Mouse (Mus musculus): ENCODE data around the gene Mcidas. TPM values are rescaled to one million over a fixed set of nuclear protein-coding genes. Genes with fewer than 3 reads are reported as not detected.
A peak's percentile ranks its signal among the peaks of the same experiment; 100 is the strongest.

The Mcidas gene
- 0.05 and 0.07 TPM in 2 replicates for polyA plus RNA-seq (2012; rRNA removed)

- Histone ChIP-seq H3K27ac (ENCODE audit: insufficient read depth, low read length) (no peak within 1 kb of the TSS), H3K27me3 (ENCODE audit: control insufficient read depth, insufficient read depth, low read length) (peaks cover 5% of the 10 kb centered on the region; the same call in 1 of the 2 replicates), H3K4me1 (ENCODE audit: control insufficient read depth, insufficient read depth, low read length) (peaks cover 3% of the 10 kb centered on the region), H3K4me3 (replicated peaks; ENCODE audit: insufficient read depth, low read depth, low read length) (peak within 1 kb of the TSS; percentile 64)
- TF ChIP-seq POLR2A (IDR thresholded peaks at IDR 0.05; ENCODE audit: borderline replicate concordance, insufficient read depth, low read length) (no peak), CTCF (IDR thresholded peaks at IDR 0.05; ENCODE audit: borderline replicate concordance, insufficient read depth, low read depth, low read length) (no peak)
- DNase-seq: peak; percentile 41 to 48
- under 1% methylated on average over 63 of the region's 63 CpGs for WGBS
Observed at GRCm38 (mm10) chr13:112993531-112994152, at the start of gene Mcidas. Gene Mcidas, plus strand, starts transcription at chr13:112993845.

GRCm38 (mm10) chr13:112945312-112945711 is 48.3 kb upstream of the Mcidas start:
- no peaks in the 10 kb centered on the region for H3K27me3 ChIP-seq (ENCODE audit: control insufficient read depth, insufficient read depth, low read length)
- 53% methylated on average over 9 of the region's 9 CpGs for WGBS
- TF ChIP-seq POLR2A (IDR thresholded peaks at IDR 0.05; ENCODE audit: borderline replicate concordance, insufficient read depth, low read length): no peak
- no peak for TF ChIP-seq CTCF (IDR thresholded peaks at IDR 0.05; ENCODE audit: borderline replicate concordance, insufficient read depth, low read depth, low read length)
- no peak overlapping the region for H3K27ac ChIP-seq (ENCODE audit: insufficient read depth, low read length)
- H3K4me3 ChIP-seq (replicated peaks; ENCODE audit: insufficient read depth, low read depth, low read length): no peak overlapping the region
- DNase-seq: peak in 1 of 2 experiments; percentile 35
- no peaks in the 10 kb centered on the region for H3K4me1 ChIP-seq (ENCODE audit: control insufficient read depth, insufficient read depth, low read length)

- WGBS: 85% methylated on average over 6 of the region's 6 CpGs
- TF ChIP-seq CTCF (IDR thresholded peaks at IDR 0.05; ENCODE audit: borderline replicate concordance, insufficient read depth, low read depth, low read length) (no peak), POLR2A (IDR thresholded peaks at IDR 0.05; ENCODE audit: borderline replicate concordance, insufficient read depth, low read length) (no peak)
- no peak overlapping the region for H3K27ac ChIP-seq (ENCODE audit: insufficient read depth, low read length)
- no peaks in the 10 kb centered on the region for H3K4me1 ChIP-seq (ENCODE audit: control insufficient read depth, insufficient read depth, low read length)
- no peak overlapping the region for H3K4me3 ChIP-seq (replicated peaks; ENCODE audit: insufficient read depth, low read depth, low read length)
- no peaks in the 10 kb centered on the region for H3K27me3 ChIP-seq (ENCODE audit: control insufficient read depth, insufficient read depth, low read length)
- no peak for DNase-seq
Observed at GRCm38 (mm10) chr13:112945900-112946299, 47.7 kb upstream of the Mcidas start.

- TF ChIP-seq POLR2A (IDR thresholded peaks at IDR 0.05; ENCODE audit: borderline replicate concordance, insufficient read depth, low read length) (no peak), CTCF (IDR thresholded peaks at IDR 0.05; ENCODE audit: borderline replicate concordance, insufficient read depth, low read depth, low read length) (no peak)
- H3K4me1 ChIP-seq (ENCODE audit: control insufficient read depth, insufficient read depth, low read length): no peaks in the 10 kb centered on the region
- no peak overlapping the region for H3K4me3 ChIP-seq (replicated peaks; ENCODE audit: insufficient read depth, low read depth, low read length)
- no peaks in the 10 kb centered on the region for H3K27me3 ChIP-seq (ENCODE audit: control insufficient read depth, insufficient read depth, low read length)
- WGBS: 89% methylated on average over 8 of the region's 8 CpGs
- H3K27ac ChIP-seq (ENCODE audit: insufficient read depth, low read length): no peak overlapping the region
- DNase-seq: no peak
Observed at GRCm38 (mm10) chr13:112954067-112954466, 39.6 kb upstream of the Mcidas start.

GRCm38 (mm10) chr13:112963081-112963480 is 30.6 kb upstream of the Mcidas start:
- 85% methylated on average over 5 of the region's 5 CpGs for WGBS
- Histone ChIP-seq H3K27ac (ENCODE audit: insufficient read depth, low read length) (no peak overlapping the region), H3K27me3 (ENCODE audit: control insufficient read depth, insufficient read depth, low read length) (no peaks in the 10 kb centered on the region), H3K4me1 (ENCODE audit: control insufficient read depth, insufficient read depth, low read length) (no peaks in the 10 kb centered on the region), H3K4me3 (replicated peaks; ENCODE audit: insufficient read depth, low read depth, low read length) (no peak overlapping the region)
- no peak for DNase-seq
- TF ChIP-seq CTCF (IDR thresholded peaks at IDR 0.05; ENCODE audit: borderline replicate concordance, insufficient read depth, low read depth, low read length): no peak
- TF ChIP-seq POLR2A (IDR thresholded peaks at IDR 0.05; ENCODE audit: borderline replicate concordance, insufficient read depth, low read length): no peak

GRCm38 (mm10) chr13:112964421-112964820 is 29.2 kb upstream of the Mcidas start:
- 90% methylated on average over 12 of the region's 12 CpGs for WGBS
- Histone ChIP-seq H3K27me3 (ENCODE audit: control insufficient read depth, insufficient read depth, low read length) (no peaks in the 10 kb centered on the region), H3K27ac (ENCODE audit: insufficient read depth, low read length) (no peak overlapping the region), H3K4me3 (replicated peaks; ENCODE audit: insufficient read depth, low read depth, low read length) (no peak overlapping the region), H3K4me1 (ENCODE audit: control insufficient read depth, insufficient read depth, low read length) (no peaks in the 10 kb centered on the region)
- DNase-seq: no peak
- no peak for TF ChIP-seq CTCF (IDR thresholded peaks at IDR 0.05; ENCODE audit: borderline replicate concordance, insufficient read depth, low read depth, low read length)
- TF ChIP-seq POLR2A (IDR thresholded peaks at IDR 0.05; ENCODE audit: borderline replicate concordance, insufficient read depth, low read length): no peak

GRCm38 (mm10) chr13:112967267-112967666 is 26.4 kb upstream of the Mcidas start:
- no peaks in the 10 kb centered on the region for H3K4me1 ChIP-seq (ENCODE audit: control insufficient read depth, insufficient read depth, low read length)
- H3K27ac ChIP-seq (ENCODE audit: insufficient read depth, low read length): no peak overlapping the region
- no peak for DNase-seq
- no peak for TF ChIP-seq POLR2A (IDR thresholded peaks at IDR 0.05; ENCODE audit: borderline replicate concordance, insufficient read depth, low read length)
- no peak for TF ChIP-seq CTCF (IDR thresholded peaks at IDR 0.05; ENCODE audit: borderline replicate concordance, insufficient read depth, low read depth, low read length)
- H3K4me3 ChIP-seq (replicated peaks; ENCODE audit: insufficient read depth, low read depth, low read length): no peak overlapping the region
- H3K27me3 ChIP-seq (ENCODE audit: control insufficient read depth, insufficient read depth, low read length): no peaks in the 10 kb centered on the region
- 97% methylated on average over 5 of the region's 5 CpGs for WGBS

GRCm38 (mm10) chr13:112976720-112977119 is 16.9 kb upstream of the Mcidas start:
- no peak for TF ChIP-seq CTCF (IDR thresholded peaks at IDR 0.05; ENCODE audit: borderline replicate concordance, insufficient read depth, low read depth, low read length)
- no peak for TF ChIP-seq POLR2A (IDR thresholded peaks at IDR 0.05; ENCODE audit: borderline replicate concordance, insufficient read depth, low read length)
- no peaks in the 10 kb centered on the region for H3K4me1 ChIP-seq (ENCODE audit: control insufficient read depth, insufficient read depth, low read length)
- no peak for DNase-seq
- no peaks in the 10 kb centered on the region for H3K27me3 ChIP-seq (ENCODE audit: control insufficient read depth, insufficient read depth, low read length)
- no peak overlapping the region for H3K4me3 ChIP-seq (replicated peaks; ENCODE audit: insufficient read depth, low read depth, low read length)
- WGBS: 53% methylated on average over 10 of the region's 10 CpGs
- H3K27ac ChIP-seq (ENCODE audit: insufficient read depth, low read length): no peak overlapping the region

Measured in cerebellum, adult 2 months (tissue).